Mouse (Mus musculus) ES-E14 (cell line): ENCODE measurements around the gene Usp44. TPM values are rescaled to one million over a fixed set of nuclear protein-coding genes. Genes with fewer than 3 reads are reported as not detected.
A peak's percentile ranks its signal among the peaks of the same experiment; 100 is the strongest.

Experiments used
- DNase-seq: peaks from one replicate; pipeline ENCODE4 v3.0.0-alpha.2; 2013; ENCODE audit warnings: low read depth, low spot score
- H3K27ac ChIP-seq: 2 replicates; pipeline ENCODE4 v1.5.1; 2012; ENCODE audit warnings: low read depth, mild to moderate bottlenecking, low read length, moderate library complexity, mixed read lengths; ENCODE audit not compliant: poor library complexity, insufficient read depth, severe bottlenecking
- H3K36me3 ChIP-seq: 2 replicates; pipeline ENCODE4 v1.6.1; 2012; ENCODE audit warnings: mild to moderate bottlenecking, low read length, moderate library complexity, mixed read lengths; ENCODE audit not compliant: control insufficient read depth, poor library complexity, insufficient read depth, severe bottlenecking
- H3K4me1 ChIP-seq, 2 experiments: fragments of 150-350 bp in 1 of 2; sonication (generic) in 1 of 2; 2 replicates each; pipeline ENCODE4 v1.6.1; 2012; ENCODE audit warnings: low read length in 2 of 2, mild to moderate bottlenecking in 1 of 2, mixed read lengths in 1 of 2; ENCODE audit not compliant: control insufficient read depth in 2 of 2, insufficient read depth in 2 of 2, poor library complexity in 1 of 2
- H3K4me3 ChIP-seq, 2 experiments: fragments of 150-350 bp in 1 of 2; sonication (generic) in 1 of 2; 2 replicates each; pipeline ENCODE4 v1.5.1; 2012; ENCODE audit warnings: low read length in 2 of 2, low read depth in 1 of 2, mild to moderate bottlenecking in 1 of 2, mixed read lengths in 1 of 2; ENCODE audit not compliant: insufficient read depth in 1 of 2, poor library complexity in 1 of 2, severe bottlenecking in 1 of 2
- H3K9ac ChIP-seq: 2 replicates; pipeline ENCODE4 v1.6.1; 2012; ENCODE audit warnings: low read depth, mild to moderate bottlenecking, low read length, mixed read lengths; ENCODE audit not compliant: poor library complexity, insufficient read depth, severe bottlenecking
- H3K9me3 ChIP-seq: fragments of 150-350 bp; sonication (generic); 2 replicates; pipeline ENCODE4 v1.6.1; 2012; ENCODE audit warnings: low read depth, mild to moderate bottlenecking, low read length; ENCODE audit not compliant: control insufficient read depth, insufficient read depth
- CHD2 ChIP-seq: IDR thresholded peaks from 2 replicates; pipeline ENCODE4 v1.6.1; 2014; ENCODE audit warnings: mild to moderate bottlenecking, low read depth, low read length, inconsistent platforms
- HCFC1 ChIP-seq: IDR thresholded peaks from 2 replicates; pipeline ENCODE4 v1.6.1; 2012; ENCODE audit warnings: low read length, inconsistent platforms, borderline replicate concordance; ENCODE audit not compliant: insufficient read depth
- MAFK ChIP-seq: IDR thresholded peaks from 2 replicates; pipeline ENCODE4 v1.6.1; 2014; ENCODE audit warnings: mild to moderate bottlenecking, low read depth, low read length, inconsistent platforms; ENCODE audit not compliant: insufficient read depth
- ZC3H11A ChIP-seq: IDR thresholded peaks from 2 replicates; pipeline ENCODE4 v1.6.1; 2012; ENCODE audit warnings: low read depth, mild to moderate bottlenecking, inconsistent platforms, low read length, borderline replicate concordance
- ZNF384 ChIP-seq: IDR thresholded peaks from 2 replicates; pipeline ENCODE4 v1.6.1; 2012; ENCODE audit warnings: low read depth, low read length, inconsistent platforms
- in situ Hi-C, 2 experiments: fragments of 600-800 bp; cut with MboI; formaldehyde crosslinking; loops; one replicate each; pipeline ENCODE4 v1.15.1; 2025; ENCODE audit warnings: low sequenced_read_pairs in 2 of 2, inconsistent platforms in 1 of 2; ENCODE audit not compliant: unreplicated experiment in 2 of 2
- total RNA-seq: library from RNA; depleted of rRNA; stranded (reverse); fragments of 300-350 nt; gene quantifications from 2 replicates; pipeline ENCODE4 v1.2.3, GENCODE M21; 2012

Gene Usp44
- total RNA-seq, 1 experiment: 19.7 TPM

DNA sequence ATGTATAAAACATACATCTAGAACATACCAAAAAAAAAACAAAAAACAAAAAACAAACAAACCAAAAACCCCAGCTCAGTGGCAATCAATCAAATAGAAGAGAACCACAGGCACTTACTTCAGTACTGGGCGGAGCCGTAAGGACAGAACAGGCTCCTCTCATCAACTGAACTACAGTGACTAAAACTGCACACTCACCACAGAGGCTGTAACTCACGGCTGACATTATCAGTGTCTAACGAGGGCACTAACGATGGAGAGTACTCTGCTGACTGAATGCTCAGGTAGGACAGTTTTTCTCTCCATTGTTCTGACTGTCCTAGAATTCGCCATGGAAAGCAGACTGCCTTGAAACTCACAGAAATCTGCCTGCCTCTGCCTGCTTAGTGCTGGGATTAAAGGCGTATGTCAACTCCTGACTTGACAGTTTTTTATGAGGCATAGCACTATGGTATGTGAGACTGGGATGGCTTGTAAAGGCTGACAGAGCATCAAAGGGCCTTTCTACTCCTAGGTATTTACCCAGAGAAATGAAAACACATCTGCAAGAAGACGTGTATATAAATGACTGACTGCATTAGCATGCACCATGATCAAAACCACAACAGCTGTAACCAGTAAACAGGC, 51.5 kb downstream of the Usp44 start:
- no peak for TF ChIP-seq CHD2
- no peak overlapping the region for H3K27ac ChIP-seq
- peaks cover 13% of the 10 kb centered on the region for H3K36me3 ChIP-seq
- DNase-seq: no peak
- in situ Hi-C loops: no loop called here
- H3K4me1 ChIP-seq: 0 out of 4 replicates have a peak, but pooled peaks cover 0 to 4% of the 10 kb centered on the region in 2 experiments
- no peaks in the 10 kb centered on the region for H3K9me3 ChIP-seq
- no peak overlapping the region for H3K4me3 ChIP-seq
- no peak overlapping the region for H3K9ac ChIP-seq

DNA sequence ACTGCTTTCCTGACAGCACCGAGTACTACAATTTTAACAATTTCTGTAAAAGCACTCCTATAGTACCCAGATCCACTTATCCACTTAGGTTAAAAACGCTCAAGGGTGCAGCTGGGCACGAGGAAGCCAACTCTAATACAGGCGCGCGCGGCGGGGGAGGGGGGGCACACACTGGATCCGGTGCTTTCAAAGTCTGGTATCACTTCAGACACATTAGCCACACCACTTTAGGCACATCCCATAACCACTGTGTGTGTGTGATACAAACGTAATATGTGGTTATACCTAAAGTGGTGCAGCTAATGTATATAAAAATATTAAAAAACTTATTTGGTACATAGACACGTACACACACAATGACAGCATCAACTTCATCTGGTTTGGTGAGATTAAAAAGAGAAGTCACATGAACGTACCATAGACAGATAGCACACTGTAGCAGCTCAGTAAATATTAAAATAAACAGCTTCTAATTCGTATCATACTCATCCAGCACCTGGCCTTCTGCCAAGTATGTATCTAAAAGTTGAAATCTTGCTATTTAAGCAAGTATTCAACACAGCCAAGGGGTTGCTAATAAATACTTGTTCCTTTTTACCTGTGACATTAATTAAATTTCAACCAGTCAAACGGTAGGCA, 54.6 kb downstream of the Usp44 start:
- H3K4me3 ChIP-seq: no peak overlapping the region
- in situ Hi-C loops: no loop called here
- peaks cover 9% of the 10 kb centered on the region for H3K36me3 ChIP-seq

DNA sequence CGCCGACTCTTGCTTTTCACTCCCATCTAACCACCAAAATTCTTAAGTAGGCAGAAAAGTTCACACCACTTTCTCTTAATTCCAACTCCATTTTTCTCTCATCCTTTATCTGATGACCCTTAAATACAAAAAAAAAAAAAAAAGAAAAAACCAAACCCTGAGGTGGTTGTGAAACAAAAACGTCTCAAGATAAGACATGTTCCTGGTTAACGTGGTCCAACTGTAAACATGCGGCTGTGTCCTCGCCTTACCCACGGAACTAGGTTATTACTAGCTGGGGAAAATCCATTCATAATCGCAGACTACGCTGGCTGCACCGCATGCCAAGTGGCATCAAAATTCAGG, 57.2 kb downstream of the Usp44 start:
- no peak for DNase-seq
- in situ Hi-C loops: no loop called here
- peak overlapping the region; percentile 94 for H3K9ac ChIP-seq
- no peaks in the 10 kb centered on the region for H3K9me3 ChIP-seq
- TF ChIP-seq ZC3H11A: no peak
- no peak for TF ChIP-seq CHD2
- no peak; the same call in 1 of the 2 replicates for TF ChIP-seq ZNF384
- TF ChIP-seq HCFC1: no peak
- no peak for TF ChIP-seq MAFK
- H3K36me3 ChIP-seq: peaks cover 8% of the 10 kb centered on the region
- H3K27ac ChIP-seq: no peak overlapping the region
- H3K4me1 ChIP-seq: no peaks in the 10 kb centered on the region
- peak overlapping the region; percentile 91 to 97 for H3K4me3 ChIP-seq

More for the DNA sequence above, 54.6 kb downstream of the Usp44 start:
- H3K9me3 ChIP-seq: no peaks in the 10 kb centered on the region
- no peak for DNase-seq
- H3K27ac ChIP-seq: no peak overlapping the region
- H3K4me1 ChIP-seq: 0 out of 4 replicates have a peak, but pooled peaks cover 0 to 4% of the 10 kb centered on the region in 2 experiments
- no peak overlapping the region for H3K9ac ChIP-seq
- no peak for TF ChIP-seq MAFK

DNA sequence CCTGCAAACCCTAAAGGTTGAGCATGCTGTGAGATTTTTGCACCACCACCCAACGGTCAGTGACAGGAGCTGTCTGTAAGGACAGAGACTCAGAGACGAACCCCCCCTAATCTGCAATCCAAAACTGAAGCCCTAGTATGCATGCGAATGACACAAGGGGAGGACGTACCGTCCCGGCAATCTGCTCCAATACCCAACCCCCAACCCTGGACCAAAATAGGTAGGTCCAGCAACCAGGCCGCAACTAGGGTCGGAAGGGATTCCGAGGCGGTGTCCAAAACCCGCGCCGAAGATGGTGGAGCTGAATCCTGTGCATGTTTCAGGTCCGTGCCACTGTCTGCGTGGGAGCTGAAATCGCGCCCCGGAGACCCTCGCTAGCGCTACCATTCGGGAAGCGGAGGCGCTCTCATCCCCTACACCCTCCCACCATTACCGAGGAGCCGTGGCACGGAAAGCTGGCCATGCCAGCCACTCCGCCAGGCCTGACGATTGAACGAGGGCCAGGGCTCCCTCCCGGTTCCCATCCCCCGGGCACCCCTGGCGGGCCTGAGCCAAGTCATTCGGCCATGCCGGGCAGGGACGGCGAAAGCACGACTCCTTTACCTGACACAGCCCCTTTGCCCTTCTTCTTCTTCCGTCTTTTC, 57.7 kb downstream of the Usp44 start:
- Histone ChIP-seq H3K36me3 (peaks cover 5% of the 10 kb centered on the region), H3K4me1 (no peaks in the 10 kb centered on the region), H3K27ac (no peak overlapping the region; the same call in 1 of the 2 replicates), H3K4me3 (peak overlapping the region; percentile 91 to 97), H3K9ac (peak overlapping the region; percentile 94), H3K9me3 (no peaks in the 10 kb centered on the region)
- peak; percentile 21 for DNase-seq
- TF ChIP-seq CHD2: no peak
- in situ Hi-C loops: no loop called here

DNA sequence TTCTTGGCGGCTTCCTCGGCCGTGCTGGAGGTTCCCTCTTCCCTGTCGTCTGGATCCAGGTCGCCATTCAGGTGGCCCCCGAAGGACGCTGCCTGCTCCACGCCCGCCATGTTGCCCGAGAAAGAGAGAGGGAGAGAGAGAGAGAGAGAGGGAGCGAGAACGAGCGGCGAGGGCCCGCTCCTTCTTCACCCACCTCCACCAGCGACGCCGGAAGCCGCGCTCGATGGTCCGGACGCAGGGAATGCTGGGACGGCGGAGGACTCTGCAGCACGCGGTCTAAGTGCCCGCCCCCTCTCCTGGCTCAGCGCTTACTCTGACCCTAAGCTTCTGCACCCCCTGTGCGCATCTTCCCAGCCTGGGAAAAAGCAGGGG, 58.2 kb downstream of the Usp44 start:
- Histone ChIP-seq H3K36me3 (peaks cover 4% of the 10 kb centered on the region), H3K27ac (no peak overlapping the region), H3K9me3 (no peaks in the 10 kb centered on the region), H3K4me3 (peak overlapping the region; percentile 91 to 97), H3K9ac (peak overlapping the region; percentile 94), H3K4me1 (no peaks in the 10 kb centered on the region)
- in situ Hi-C loops: no loop called here
- TF ChIP-seq MAFK: no peak
- no peak for TF ChIP-seq HCFC1
- no peak for TF ChIP-seq ZC3H11A
- TF ChIP-seq ZNF384: no peak
- no peak for TF ChIP-seq CHD2
- DNase-seq: peak; percentile 69
